Mouse (Mus musculus): ENCODE results near the gene Zfp541. TPM values are rescaled to one million over a fixed set of nuclear protein-coding genes. Genes with fewer than 3 reads are reported as not detected.
A peak's percentile ranks its signal among the peaks of the same experiment; 100 is the strongest.

Gene Zfp541
- polyA plus RNA-seq, 1 experiment: not detected

DNA sequence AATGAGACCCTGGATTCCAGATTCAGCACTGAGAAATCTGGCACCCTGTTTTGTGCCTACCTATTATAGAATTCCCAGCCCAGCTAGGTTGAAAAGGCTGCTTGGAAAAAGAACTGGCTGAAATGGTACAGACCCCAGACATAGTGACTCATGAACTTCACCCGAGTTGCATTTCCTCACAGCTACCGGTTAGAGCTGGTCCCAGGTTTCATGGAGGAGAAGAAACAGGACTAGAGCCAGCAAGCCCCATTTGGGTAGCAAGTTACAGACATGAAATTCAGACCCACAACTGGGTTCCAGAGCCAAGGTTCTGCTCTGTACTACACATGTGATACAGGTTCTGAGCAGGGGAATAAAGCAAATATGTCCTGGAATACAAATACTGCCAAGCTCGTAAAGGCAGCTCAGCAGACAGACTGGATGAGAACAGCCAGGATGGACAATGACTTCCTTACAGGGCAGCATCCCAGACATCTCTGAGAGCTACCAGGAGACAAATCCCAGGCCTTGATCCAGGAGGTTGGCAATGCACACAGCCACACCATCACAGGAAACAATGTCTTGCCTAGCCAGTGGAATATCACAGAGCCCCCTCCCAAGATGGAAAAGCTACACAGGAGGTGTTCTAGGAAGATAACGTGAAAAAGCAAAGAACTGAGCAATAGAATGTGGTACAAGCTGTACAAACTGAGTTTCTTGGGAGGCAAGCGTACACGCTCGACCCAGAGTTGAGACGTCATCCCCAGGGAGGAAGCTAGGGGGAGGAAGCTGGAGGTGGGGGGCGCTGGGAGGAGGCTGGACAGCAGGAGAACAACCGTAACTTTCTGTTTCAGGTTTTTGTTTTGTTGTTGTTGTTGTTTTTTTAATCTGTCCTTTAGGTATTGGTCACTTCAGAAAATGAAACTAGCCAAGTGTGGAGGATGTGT, 18.5 kb upstream of the Zfp541 start:
- H3K27ac ChIP-seq (ENCODE audit: insufficient read depth, low read depth, low read length): no peak overlapping the region
- H3K4me1 ChIP-seq (ENCODE audit: control insufficient read depth, insufficient read depth, low read length): peaks cover 28% of the 10 kb centered on the region
- TF ChIP-seq POLR2A (IDR thresholded peaks at IDR 0.05; ENCODE audit: insufficient read depth, low read depth, low read length) (no peak), CTCF (IDR thresholded peaks at IDR 0.05; ENCODE audit: insufficient read depth, low read depth, low read length) (no peak)
- H3K4me3 ChIP-seq (ENCODE audit: insufficient read depth, low read depth, low read length): no peak overlapping the region
- 54% methylated on average over 10 of the region's 10 CpGs for WGBS

DNA sequence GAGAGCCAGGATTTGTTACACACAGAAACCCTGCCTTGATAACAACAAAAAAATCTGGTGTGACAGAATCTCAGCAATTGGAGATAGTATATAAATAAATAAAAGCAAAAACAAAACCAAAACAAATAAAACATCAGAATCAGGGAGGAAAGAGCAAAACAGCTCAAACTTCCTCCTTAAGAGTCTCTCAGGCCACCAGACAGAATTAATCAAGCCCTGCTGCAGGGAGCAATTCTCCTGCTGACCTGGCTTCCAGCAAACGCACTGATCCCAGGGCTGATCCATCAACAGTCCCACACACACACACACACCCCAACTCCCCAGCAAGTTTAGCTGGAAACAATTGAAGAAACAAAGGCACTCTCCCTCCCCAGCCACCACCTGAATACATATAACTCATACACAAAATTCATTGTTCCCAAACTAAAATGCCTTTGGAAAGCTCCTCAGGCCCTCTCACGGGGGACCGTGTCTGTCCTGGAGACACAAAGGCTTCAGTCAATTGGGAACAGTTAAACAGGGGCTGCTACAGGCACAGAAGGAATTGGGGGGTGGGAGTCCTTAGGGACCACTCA, 17.7 kb upstream of the Zfp541 start:
- no peak overlapping the region for H3K4me3 ChIP-seq (ENCODE audit: insufficient read depth, low read depth, low read length)

DNA sequence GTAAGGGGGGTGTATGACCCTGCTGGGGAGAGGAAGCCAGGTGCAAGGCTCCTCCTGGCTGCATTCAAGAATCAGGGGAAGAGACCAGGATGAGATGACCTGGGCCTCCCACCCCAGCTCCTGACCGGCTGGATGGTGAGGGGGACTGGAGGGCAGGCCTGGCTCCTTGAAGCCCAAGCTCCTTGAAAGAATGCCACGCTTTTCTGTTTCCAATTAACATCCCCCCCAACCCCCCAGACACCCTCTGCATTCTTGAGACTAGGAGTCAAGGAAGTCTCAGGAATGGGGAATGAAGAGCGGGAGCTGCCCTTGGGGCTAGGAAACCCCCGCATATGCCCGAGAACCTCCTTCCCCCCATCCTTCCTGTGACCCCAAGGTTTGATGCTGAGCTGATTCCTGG, 17.1 kb upstream of the Zfp541 start:
- Histone ChIP-seq H3K27ac (ENCODE audit: insufficient read depth, low read depth, low read length) (no peak overlapping the region), H3K4me3 (ENCODE audit: insufficient read depth, low read depth, low read length) (no peak overlapping the region), H3K4me1 (ENCODE audit: control insufficient read depth, insufficient read depth, low read length) (peaks cover 26% of the 10 kb centered on the region)
- 39% methylated on average over 5 of the region's 5 CpGs for WGBS
- TF ChIP-seq CTCF (IDR thresholded peaks at IDR 0.05; ENCODE audit: insufficient read depth, low read depth, low read length) (no peak), POLR2A (IDR thresholded peaks at IDR 0.05; ENCODE audit: insufficient read depth, low read depth, low read length) (no peak)

More for the DNA sequence above, 17.7 kb upstream of the Zfp541 start:
- TF ChIP-seq CTCF (IDR thresholded peaks at IDR 0.05; ENCODE audit: insufficient read depth, low read depth, low read length) (no peak), POLR2A (IDR thresholded peaks at IDR 0.05; ENCODE audit: insufficient read depth, low read depth, low read length) (no peak)
- peaks cover 31% of the 10 kb centered on the region for H3K4me1 ChIP-seq (ENCODE audit: control insufficient read depth, insufficient read depth, low read length)
- 17% methylated on average over 3 of the region's 3 CpGs for WGBS
- H3K27ac ChIP-seq (ENCODE audit: insufficient read depth, low read depth, low read length): no peak overlapping the region

DNA sequence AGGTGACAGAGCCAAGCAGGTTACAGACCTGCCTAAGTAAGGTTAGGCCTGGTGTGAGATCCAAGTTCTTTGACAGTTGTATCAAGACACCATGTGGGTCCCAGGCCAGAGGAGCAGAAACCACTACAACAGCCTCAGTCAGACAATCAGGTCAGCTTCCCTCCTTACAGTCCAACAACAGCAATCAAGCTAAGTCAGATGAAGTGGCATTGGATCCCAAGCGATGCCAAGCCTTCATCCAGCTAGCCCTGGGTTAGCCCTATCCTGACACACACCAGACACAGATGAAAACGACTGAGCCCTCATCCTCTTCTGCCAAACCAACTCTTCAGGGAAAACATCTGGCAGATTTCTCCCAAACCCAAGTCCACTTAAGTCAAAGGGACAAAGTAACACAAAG, 16.1 kb upstream of the Zfp541 start:
- WGBS: 50% methylated on average over 2 of the region's 2 CpGs
- Histone ChIP-seq H3K4me1 (ENCODE audit: control insufficient read depth, insufficient read depth, low read length) (peaks cover 26% of the 10 kb centered on the region), H3K4me3 (ENCODE audit: insufficient read depth, low read depth, low read length) (no peak overlapping the region), H3K27ac (ENCODE audit: insufficient read depth, low read depth, low read length) (peak overlapping the region; percentile 84; the same call in 1 of the 2 replicates)
- TF ChIP-seq CTCF (IDR thresholded peaks at IDR 0.05; ENCODE audit: insufficient read depth, low read depth, low read length) (no peak), POLR2A (IDR thresholded peaks at IDR 0.05; ENCODE audit: insufficient read depth, low read depth, low read length) (no peak)

DNA sequence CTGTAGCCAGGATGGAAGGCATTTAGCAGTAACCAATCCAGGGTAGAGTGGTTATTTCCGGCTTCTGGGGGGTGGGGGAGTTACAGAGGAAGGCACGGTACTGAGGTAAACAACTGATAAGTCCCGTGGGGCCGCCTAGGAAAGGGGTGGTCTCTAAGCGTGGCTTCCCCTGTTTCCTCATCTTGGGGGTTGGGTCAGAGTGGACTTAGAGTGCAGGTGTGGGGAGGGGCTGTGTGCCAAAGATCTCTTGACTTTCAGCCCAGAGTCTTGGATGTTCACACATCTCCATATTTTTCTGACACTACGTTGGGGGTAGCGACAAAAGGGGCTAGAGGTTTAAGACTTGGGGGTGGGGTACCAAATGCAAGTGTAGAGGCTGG, 15.5 kb upstream of the Zfp541 start:
- Histone ChIP-seq H3K27ac (ENCODE audit: insufficient read depth, low read depth, low read length) (peak overlapping the region; percentile 84), H3K4me1 (ENCODE audit: control insufficient read depth, insufficient read depth, low read length) (peaks cover 26% of the 10 kb centered on the region), H3K4me3 (ENCODE audit: insufficient read depth, low read depth, low read length) (peak overlapping the region; percentile 77)
- WGBS: under 1% methylated on average over 7 of the region's 7 CpGs
- TF ChIP-seq POLR2A (IDR thresholded peaks at IDR 0.05; ENCODE audit: insufficient read depth, low read depth, low read length) (no peak), CTCF (IDR thresholded peaks at IDR 0.05; ENCODE audit: insufficient read depth, low read depth, low read length) (no peak)

DNA sequence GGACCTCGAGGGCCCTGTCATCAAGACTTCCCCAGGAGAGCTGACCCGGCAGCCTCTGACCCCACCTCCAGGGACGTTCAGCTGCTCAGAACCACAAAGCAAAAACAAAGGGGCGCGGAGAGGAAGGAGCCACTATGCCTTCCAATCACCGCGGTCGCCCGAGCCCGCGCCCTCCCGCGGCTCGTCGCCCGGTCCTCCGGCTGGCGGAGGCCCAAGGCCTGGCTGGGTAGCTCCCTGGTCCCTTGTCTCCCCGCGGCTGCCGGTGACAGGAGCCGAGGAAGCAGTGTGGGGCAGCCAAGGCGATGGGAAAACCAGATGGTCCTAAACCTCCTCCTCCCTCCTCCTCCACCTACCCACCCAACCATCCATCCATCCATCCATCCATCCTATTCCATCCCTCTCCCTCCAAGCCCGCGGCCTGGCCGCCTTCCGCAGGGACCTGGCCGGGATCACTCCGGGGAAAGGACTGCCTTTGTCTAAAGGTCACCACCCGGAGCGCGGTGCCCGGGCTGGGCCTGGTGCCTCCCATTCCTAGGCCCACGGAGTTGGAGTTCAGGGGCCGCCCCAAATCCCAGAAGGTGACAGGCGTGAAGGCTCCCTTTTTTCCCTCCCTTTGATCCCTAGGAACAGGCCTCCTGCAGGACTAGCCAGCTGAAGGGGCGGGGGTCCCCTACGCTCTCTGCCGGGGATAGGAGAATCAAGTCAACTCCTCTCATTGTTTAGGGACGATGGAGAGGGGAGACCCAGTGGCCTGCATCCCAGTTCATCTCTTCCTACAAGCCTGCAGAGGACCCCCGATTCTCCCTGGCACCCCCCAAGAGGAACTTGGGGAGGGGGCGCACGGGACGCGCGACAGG, 14.9 kb upstream of the Zfp541 start:
- Histone ChIP-seq H3K4me3 (ENCODE audit: insufficient read depth, low read depth, low read length) (peak overlapping the region; percentile 77), H3K27ac (ENCODE audit: insufficient read depth, low read depth, low read length) (peak overlapping the region; percentile 84), H3K4me1 (ENCODE audit: control insufficient read depth, insufficient read depth, low read length) (peaks cover 26% of the 10 kb centered on the region)
- TF ChIP-seq POLR2A (IDR thresholded peaks at IDR 0.05; ENCODE audit: insufficient read depth, low read depth, low read length) (no peak; the same call in 1 of the 2 replicates), CTCF (IDR thresholded peaks at IDR 0.05; ENCODE audit: insufficient read depth, low read depth, low read length) (no peak)
- under 1% methylated on average over 46 of the region's 46 CpGs for WGBS

DNA sequence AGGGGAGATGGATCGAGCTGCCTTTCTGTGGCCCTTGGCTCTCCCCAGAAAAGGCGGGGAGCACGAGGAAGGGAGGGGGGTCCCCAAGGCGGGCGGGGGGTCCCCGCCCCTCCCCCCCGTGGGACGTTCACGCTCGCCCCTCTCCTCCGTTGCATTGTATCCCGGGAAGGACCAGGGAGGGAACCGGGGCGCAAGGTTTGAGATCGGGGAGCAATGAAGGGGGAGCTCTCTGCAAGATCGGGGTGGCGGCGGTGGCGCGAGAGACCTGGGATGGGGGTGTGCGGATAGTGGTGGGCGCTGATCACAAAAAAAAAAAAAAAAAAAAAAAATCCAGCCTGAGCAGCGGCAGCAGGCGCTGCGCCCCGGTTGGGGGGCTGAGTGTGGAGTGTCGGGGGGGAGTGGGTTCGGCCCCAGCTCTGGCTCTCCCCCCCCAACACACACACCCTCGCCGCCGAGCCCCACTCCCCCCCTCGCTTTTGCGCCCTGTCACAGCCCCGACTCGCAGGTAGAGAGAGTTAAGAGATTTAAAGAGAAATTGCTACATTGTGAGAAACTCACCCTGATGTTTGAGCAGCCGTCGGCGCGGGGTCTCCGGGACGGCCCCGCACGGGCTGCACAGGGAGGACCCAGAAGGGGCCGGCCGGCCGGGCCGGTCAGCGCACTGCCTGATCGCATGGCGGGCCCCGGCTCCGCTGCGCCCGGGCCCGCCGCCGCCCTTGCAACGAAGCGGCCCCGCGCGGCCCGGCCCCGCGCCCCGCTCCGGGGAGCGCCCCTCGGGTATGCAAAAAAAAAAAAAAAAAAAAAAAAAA, 14.1 kb upstream of the Zfp541 start, which contains the start of gene Bicra:
Gene Bicra, minus strand, starts transcription at position 584 of the 809 bp plus-strand sequence.
- peak within 1 kb of the TSS; percentile 84 for H3K27ac ChIP-seq (ENCODE audit: insufficient read depth, low read depth, low read length)
- H3K4me1 ChIP-seq (ENCODE audit: control insufficient read depth, insufficient read depth, low read length): peaks cover 26% of the 10 kb centered on the region
- H3K4me3 ChIP-seq (ENCODE audit: insufficient read depth, low read depth, low read length): peak within 1 kb of the TSS; percentile 98
- TF ChIP-seq POLR2A (IDR thresholded peaks at IDR 0.05; ENCODE audit: insufficient read depth, low read depth, low read length) (0 out of 2 replicates have a peak, but pooled peaks have one; percentile 30), CTCF (IDR thresholded peaks at IDR 0.05; ENCODE audit: insufficient read depth, low read depth, low read length) (no peak)
- 1% methylated on average over 59 of the region's 69 CpGs for WGBS

DNA sequence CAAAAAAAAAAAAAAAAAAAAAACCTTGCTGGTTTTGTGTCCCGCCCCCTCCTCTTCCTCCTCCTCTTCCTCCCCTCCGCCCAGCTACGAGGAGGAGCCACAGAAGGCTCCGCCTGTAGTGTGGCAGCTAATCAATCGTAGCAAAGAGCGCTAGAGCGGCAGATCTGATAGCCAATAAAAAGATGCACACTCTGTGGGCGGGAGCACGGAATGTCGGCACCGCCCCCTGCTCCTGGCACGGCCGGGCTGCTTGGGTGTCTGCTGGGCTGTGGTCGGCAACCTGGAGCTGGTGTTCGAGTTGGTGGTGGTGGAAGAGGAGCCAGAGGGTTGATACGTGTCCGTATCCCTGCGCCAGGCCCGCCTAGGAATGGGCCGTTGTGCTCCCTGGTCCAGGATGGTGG, 13.4 kb upstream of the Zfp541 start:
- TF ChIP-seq CTCF (IDR thresholded peaks at IDR 0.05; ENCODE audit: insufficient read depth, low read depth, low read length): no peak
- 0 out of 2 replicates have a peak, but pooled peaks have one; percentile 20 for TF ChIP-seq POLR2A (IDR thresholded peaks at IDR 0.05; ENCODE audit: insufficient read depth, low read depth, low read length)
- H3K4me1 ChIP-seq (ENCODE audit: control insufficient read depth, insufficient read depth, low read length): peaks cover 25% of the 10 kb centered on the region
- H3K4me3 ChIP-seq (ENCODE audit: insufficient read depth, low read depth, low read length): peak overlapping the region; percentile 98
- WGBS: under 1% methylated on average over 19 of the region's 20 CpGs
- peak overlapping the region; percentile 83 for H3K27ac ChIP-seq (ENCODE audit: insufficient read depth, low read depth, low read length)

All from olfactory bulb, adult 2 months (tissue).